Mouse (Mus musculus): ENCODE data around the gene Hmga2.

Gene Hmga2

GRCm38 (mm10) chr10:120472606-120473005 lies 3.7 kb downstream of the Hmga2 start:
- DNase-seq (ENCODE audit: low spot score), result no peak

- DNase-seq (ENCODE audit: low spot score), result no peak
Measured at GRCm38 (mm10) chr10:120465121-120465520, 11.1 kb downstream of the Hmga2 start.

- DNase-seq (ENCODE audit: low spot score), result peak; percentile 31
Measured at GRCm38 (mm10) chr10:120461769-120462168, 14.5 kb downstream of the Hmga2 start.

GRCm38 (mm10) chr10:120461301-120461700 lies 15.0 kb downstream of the Hmga2 start:
- no peak for DNase-seq (ENCODE audit: low spot score)

- DNase-seq (ENCODE audit: low spot score), result no peak
Measured at GRCm38 (mm10) chr10:120458866-120459265, 17.4 kb downstream of the Hmga2 start.

DNA sequence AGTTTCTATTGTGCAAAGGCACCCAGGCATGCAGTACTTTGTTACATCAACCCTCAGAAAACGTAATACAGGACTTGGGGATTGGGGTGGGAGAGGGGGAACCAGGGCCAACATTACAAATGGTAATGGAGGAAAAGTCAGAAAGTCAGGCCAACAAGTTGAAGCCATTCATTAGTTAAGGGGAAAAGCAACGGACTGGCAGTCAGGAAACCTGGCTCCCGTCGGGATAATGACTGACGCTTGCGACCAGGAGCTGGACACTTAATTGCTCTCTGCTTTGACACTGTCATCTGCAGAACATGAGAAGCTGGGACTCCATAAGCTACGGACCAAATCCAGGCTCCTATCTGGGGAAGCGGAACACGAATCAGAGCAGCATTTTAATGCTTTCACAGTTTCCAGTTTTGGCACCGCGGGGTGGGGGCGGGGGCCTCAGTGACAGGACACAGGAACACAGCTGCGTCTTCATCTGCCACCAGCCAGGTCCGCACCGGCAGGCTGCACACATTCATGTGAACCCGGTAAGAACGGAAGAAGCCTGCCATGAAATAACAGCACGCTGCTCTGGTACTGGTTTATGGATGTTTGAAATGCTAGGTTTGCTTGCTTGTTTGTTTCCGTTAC lies 26.5 kb downstream of the Hmga2 start:
- no peak for DNase-seq (ENCODE audit: low spot score)

DNA sequence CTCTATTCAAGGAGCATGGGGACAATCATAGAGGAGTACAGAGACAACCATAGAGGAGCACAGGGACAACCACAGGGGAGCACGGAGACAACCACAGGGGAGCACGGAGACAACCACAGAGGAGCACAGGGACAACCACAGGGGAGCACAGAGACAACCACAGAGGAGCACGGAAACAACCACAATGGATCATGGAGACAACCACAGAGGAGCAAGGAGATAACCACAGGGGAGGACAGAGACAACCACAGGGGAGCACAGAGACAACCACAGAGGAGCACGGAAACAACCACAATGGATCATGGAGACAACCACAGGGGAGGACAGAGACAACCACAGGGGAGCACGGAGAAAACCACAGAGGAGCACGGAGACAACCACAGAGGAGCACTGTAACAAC lies 29.5 kb downstream of the Hmga2 start:
- DNase-seq (ENCODE audit: low spot score), result no peak

DNA sequence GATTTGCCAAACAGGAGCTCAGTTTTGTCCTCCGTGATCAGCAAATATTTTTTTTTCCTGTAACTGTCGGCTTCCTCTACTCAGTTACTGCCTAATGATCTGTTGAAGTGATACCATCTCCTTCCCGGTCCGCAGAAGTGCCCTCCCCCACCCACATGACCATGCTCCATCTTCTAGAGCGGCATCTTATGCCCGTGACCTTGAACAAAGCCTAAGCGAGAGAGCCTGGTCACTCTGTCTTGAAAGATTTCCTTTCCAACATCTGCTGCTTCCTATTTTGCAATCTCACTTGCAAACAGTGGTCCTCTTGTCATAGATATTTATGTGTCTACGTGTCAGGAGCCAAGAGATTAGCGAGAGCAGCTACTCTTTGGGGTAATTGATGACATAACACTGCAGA lies 30.1 kb downstream of the Hmga2 start:
- DNase-seq (ENCODE audit: low spot score), result no peak

GRCm38 (mm10) chr10:120444463-120445070 lies 31.7 kb downstream of the Hmga2 start:
- no peak for DNase-seq (ENCODE audit: low spot score)

DNA sequence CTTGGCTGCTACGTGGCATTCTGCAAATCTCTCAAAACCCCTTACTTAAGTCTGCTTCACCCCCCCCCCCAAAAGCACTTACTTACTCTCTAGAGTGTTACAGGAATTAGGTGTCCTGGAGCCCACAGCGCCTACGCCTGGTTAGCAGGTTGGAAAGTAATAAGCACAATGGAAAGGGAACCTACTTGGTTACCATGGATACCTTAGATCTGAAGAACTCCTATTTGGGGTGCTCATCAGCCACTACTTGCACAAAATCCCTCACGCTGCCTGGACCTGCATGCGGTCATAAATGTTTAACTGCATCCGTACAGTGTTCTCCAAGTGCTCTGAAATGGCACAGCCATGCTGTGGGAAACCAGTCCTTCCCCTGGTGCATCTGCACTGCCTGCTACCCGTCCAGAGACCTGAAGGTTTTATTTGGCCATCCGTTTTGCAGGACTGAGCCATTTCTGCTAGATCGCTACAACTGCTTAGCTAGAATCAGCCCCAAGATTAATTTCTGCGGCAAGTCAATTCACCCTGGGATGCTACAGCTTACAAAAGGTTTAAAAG lies 32.4 kb downstream of the Hmga2 start:
- no peak for DNase-seq (ENCODE audit: low spot score)

GRCm38 (mm10) chr10:120441254-120441653 lies 35.0 kb downstream of the Hmga2 start:
- no peak for DNase-seq (ENCODE audit: low spot score)

DNA sequence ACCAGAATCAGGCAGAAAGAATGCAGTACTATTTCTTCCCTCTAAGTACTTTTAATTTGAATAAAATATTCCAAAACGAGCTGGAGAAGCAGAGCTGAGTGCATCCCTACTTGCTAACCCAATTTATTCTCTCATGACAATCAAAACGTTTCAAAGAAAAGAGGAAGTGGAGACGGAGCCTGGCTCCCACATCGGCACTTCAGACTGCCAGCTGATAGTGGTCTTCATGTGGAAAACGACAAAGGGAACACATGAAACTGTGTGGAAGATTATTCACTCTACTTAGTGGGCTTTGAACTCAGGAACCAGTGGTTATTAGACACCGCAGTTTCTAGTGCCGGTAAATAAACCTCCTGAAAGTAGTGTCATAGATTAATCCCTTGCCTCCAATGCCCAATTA lies 41.8 kb downstream of the Hmga2 start:
- peak; percentile 3 for DNase-seq (ENCODE audit: low spot score)

GRCm38 (mm10) chr10:120433463-120433815 lies 42.8 kb downstream of the Hmga2 start:
- no peak for DNase-seq (ENCODE audit: low spot score)

GRCm38 (mm10) chr10:120432731-120433462 lies 43.4 kb downstream of the Hmga2 start:
- DNase-seq (ENCODE audit: low spot score), result peak; percentile 80

GRCm38 (mm10) chr10:120432081-120432480 lies 44.2 kb downstream of the Hmga2 start:
- DNase-seq (ENCODE audit: low spot score), result peak; percentile 16

DNA sequence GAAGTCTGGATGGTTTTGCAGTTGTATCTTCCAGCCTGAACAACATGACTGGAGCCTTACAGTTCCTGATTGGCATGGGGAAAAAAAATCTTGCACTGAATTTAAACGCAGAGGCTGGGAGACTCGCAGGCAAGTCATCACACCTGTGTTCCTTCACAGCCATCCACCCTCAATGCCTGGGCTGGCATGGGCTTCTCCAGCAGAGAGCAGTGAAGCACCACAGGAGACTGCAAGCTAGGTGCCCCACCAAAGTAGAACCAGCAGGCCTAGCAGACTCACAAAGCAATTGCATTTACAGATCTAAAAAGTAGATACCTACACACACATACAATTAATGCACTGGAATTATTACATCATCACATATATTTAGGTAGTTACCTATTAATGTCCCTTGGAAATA lies 44.8 kb downstream of the Hmga2 start:
- DNase-seq (ENCODE audit: low spot score), result peak; percentile 14

DNA sequence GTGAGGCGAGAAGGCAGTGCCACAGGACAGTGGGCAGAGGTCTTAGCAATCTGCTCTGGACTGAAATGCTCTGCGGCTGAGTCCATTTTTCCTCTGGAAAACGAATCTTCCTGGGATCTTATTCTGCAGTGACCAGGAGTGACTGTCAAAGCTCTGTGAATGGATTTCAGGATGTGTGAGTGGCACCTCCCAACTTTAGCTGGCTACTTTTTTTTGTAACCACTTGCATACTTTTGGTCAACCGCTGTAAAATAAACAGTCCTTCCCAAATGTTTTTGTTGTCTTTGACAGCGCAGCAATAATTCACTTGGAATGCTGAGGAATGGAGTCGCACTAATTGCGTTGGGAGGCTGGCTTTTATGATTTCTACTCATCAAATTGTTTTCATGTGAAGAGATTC lies 45.8 kb downstream of the Hmga2 start:
- peak; percentile 3 for DNase-seq (ENCODE audit: low spot score)

DNA sequence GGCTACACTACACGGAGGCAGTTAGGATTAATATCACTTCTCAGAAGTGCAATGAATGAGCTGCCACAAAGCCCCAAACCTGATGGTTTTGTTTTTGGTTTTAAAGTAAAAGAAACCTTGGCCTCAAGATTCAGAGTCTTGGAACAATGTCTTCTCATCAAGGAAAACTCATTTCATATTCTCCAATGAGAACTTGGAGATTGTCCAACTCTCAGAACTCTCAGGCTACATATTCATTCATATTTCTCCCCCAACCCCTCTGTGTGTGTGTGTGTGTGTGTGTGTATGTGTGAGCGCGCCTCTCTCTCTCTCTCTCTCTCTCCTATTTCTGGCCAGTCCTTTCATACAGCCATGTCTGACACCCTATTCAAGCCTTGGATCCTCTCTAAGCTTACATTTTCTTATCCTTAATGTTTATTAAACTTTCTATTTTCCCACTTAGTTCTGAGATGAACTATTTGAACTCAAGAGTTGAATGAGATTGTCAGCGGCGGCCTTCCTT lies 46.5 kb downstream of the Hmga2 start:
- DNase-seq (ENCODE audit: low spot score), result peak; percentile 1

DNA sequence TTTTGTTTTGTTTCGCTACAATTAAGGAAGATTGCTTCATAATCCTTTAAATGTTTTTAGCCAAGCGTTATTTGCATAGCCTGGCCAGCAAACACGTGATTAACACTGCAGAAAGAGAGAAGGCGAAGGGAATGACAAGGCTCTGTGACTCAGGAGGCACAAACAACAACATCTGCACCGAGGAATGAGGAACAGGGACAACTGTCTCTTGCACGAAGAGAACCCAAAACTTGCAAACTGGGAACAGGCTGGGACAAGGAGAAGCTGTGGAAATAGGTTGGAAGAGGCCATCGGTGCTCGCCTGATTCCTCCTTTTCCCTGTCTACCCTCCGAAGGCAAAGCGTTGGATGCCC lies 47.1 kb downstream of the Hmga2 start:
- DNase-seq (ENCODE audit: low spot score), result peak; percentile 1

- no peak for DNase-seq (ENCODE audit: low spot score)
Measured at GRCm38 (mm10) chr10:120428430-120429198, 47.7 kb downstream of the Hmga2 start.

DNA sequence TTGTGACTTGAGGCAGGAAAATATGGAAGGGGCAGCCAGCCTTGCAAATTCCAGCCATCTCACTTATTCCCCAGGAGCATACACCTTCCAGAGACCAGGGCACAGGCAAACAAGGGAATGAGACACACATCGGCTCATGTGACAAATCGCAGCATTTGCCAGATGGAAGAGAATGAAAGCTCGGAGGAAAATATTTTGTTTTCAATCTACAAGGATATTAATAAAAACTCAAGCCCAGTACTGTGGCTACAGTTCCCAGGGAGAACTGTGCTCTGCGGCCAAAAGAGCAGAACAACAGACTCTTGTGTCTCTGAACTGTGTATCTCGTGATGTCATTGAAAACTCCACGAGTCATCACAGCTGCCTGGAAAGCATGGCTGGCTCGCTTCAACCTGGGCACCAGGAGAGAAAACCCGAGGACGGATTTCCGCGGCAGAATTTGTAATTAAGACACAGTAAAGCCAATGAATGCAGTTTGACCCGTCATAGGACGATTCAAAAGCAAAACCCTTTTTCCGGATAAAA lies 50.1 kb downstream of the Hmga2 start:
- DNase-seq (ENCODE audit: low spot score), result no peak

- DNase-seq (ENCODE audit: low spot score), result no peak
Measured at GRCm38 (mm10) chr10:120424015-120424414, 52.3 kb downstream of the Hmga2 start.
